8 mouse cellular contexts compared by ENCODE assay signal in genomic region chr12:85451693-85452491, GRCm38 (mm10). TPM values are rescaled to one million over a fixed set of nuclear protein-coding genes. Genes with fewer than 3 reads are reported as not detected.
DNase-seq lines count a peak whose midpoint lies in the region; ATAC-seq and TF ChIP-seq lines count a peak whose summit lies in the region.

No protein-coding gene starts in this region.

- peak overlapping the region; percentile 62 for H3K9ac ChIP-seq in heart, embryonic 11.5 days (ENCODE audit: low read depth, low read length)
- peak overlapping the region; percentile 35; the same call in 1 of the 2 replicates for H3K9ac ChIP-seq in heart, embryonic 15.5 days
- no peak overlapping the region for H3K9ac ChIP-seq in liver, embryonic 15.5 days
- peak overlapping the region; percentile 18 for H3K9ac ChIP-seq in stomach, postnatal 0 days (ENCODE audit: low read length)

- H3K9me3 ChIP-seq in heart, embryonic 11.5 days (replicated peaks; ENCODE audit: control insufficient read depth, low read length), result no peaks in the 10 kb centered on the region
- H3K9me3 ChIP-seq in heart, embryonic 15.5 days (replicated peaks), result no peaks in the 10 kb centered on the region
- no peaks in the 10 kb centered on the region for H3K9me3 ChIP-seq in liver, embryonic 15.5 days (replicated peaks)
- no peaks in the 10 kb centered on the region for H3K9me3 ChIP-seq in stomach, postnatal 0 days (ENCODE audit: control insufficient read depth, low read length)

- TF ChIP-seq EP300 in stomach, postnatal 0 days (optimal IDR thresholded peaks at IDR 0.05), result peak; percentile 21

- peaks cover 32% of the 10 kb centered on the region for H3K4me1 ChIP-seq in heart, embryonic 11.5 days (ENCODE audit: control insufficient read depth, insufficient read depth, low read length)
- H3K4me1 ChIP-seq in heart, embryonic 15.5 days (replicated peaks), result peaks cover 46% of the 10 kb centered on the region
- H3K4me1 ChIP-seq in liver, embryonic 15.5 days (replicated peaks), result peaks cover 29% of the 10 kb centered on the region
- H3K4me1 ChIP-seq in stomach, postnatal 0 days (replicated peaks; ENCODE audit: control insufficient read depth, insufficient read depth), result 0 out of 2 replicates have a peak, but pooled peaks cover 6% of the 10 kb centered on the region

- DNase-seq in heart, postnatal 25 days (ENCODE audit: low spot score), result no peak
- DNase-seq in stomach, postnatal 0 days (ENCODE audit: low spot score), result peak; percentile 96
- no peak for DNase-seq in frontal cortex, postnatal 10 days (ENCODE audit: low spot score in 2 of 2)
- no peak for DNase-seq in spleen, postnatal 4 days (ENCODE audit: low spot score in 2 of 2)
- DNase-seq in right cerebral cortex, postnatal 4 days, result no peak

- peak overlapping the region; percentile 73 for H3K27ac ChIP-seq in heart, embryonic 11.5 days (ENCODE audit: low read depth, low read length)
- H3K27ac ChIP-seq in heart, embryonic 15.5 days, result peak overlapping the region; percentile 71
- H3K27ac ChIP-seq in liver, embryonic 15.5 days (replicated peaks), result no peak overlapping the region
- peak overlapping the region; percentile 96 for H3K27ac ChIP-seq in stomach, postnatal 0 days (replicated peaks)

- TF ChIP-seq CTCF in stomach, postnatal 0 days (IDR thresholded peaks at IDR 0.05; ENCODE audit: low read depth), result no peak

- H3K36me3 ChIP-seq in heart, embryonic 11.5 days (ENCODE audit: control insufficient read depth, insufficient read depth, low read length), result no peaks in the 10 kb centered on the region
- no peaks in the 10 kb centered on the region for H3K36me3 ChIP-seq in heart, embryonic 15.5 days
- H3K36me3 ChIP-seq in liver, embryonic 15.5 days (replicated peaks), result no peaks in the 10 kb centered on the region
- no peaks in the 10 kb centered on the region for H3K36me3 ChIP-seq in stomach, postnatal 0 days (ENCODE audit: control insufficient read depth, insufficient read depth, low read length)

- 29% methylated on average over 22 of the region's 22 CpGs for WGBS in heart, embryonic 11.5 days (ENCODE audit: insufficient replicate concordance)
- 27% methylated on average over 22 of the region's 22 CpGs for WGBS in heart, embryonic 15.5 days
- whole genome bisulfite sequencing in liver, embryonic 15.5 days (ENCODE audit: insufficient replicate concordance), result 37% methylated on average over 22 of the region's 22 CpGs
- 21% methylated on average over 22 of the region's 22 CpGs for WGBS in stomach, postnatal 0 days

- H3K4me3 ChIP-seq in heart, embryonic 11.5 days (ENCODE audit: low read depth, low read length), result no peak overlapping the region
- peak overlapping the region; percentile 8; the same call in 1 of the 2 replicates for H3K4me3 ChIP-seq in heart, embryonic 15.5 days
- no peak overlapping the region for H3K4me3 ChIP-seq in liver, embryonic 15.5 days (replicated peaks)
- no peak overlapping the region for H3K4me3 ChIP-seq in stomach, postnatal 0 days (ENCODE audit: low read depth, low read length)

- intact Hi-C loops in heart, postnatal 25 days (cut with DNase I), result loop anchor here (2.0 kb wide), 2 partner anchors 15 to 35 kb away; no protein-coding TSS in a partner anchor

- H3K4me2 ChIP-seq in heart, embryonic 11.5 days, result peak overlapping the region; percentile 50
- peak overlapping the region; percentile 46 for H3K4me2 ChIP-seq in heart, embryonic 15.5 days
- H3K4me2 ChIP-seq in liver, embryonic 15.5 days, result peak overlapping the region; percentile 18; the same call in 1 of the 2 replicates
- H3K4me2 ChIP-seq in stomach, postnatal 0 days (replicated peaks; ENCODE audit: low read depth), result peak overlapping the region; percentile 28

- no peaks in the 10 kb centered on the region for H3K27me3 ChIP-seq in heart, embryonic 11.5 days (ENCODE audit: control insufficient read depth, insufficient read depth, low read length)
- no peaks in the 10 kb centered on the region for H3K27me3 ChIP-seq in heart, embryonic 15.5 days
- peaks cover 40% of the 10 kb centered on the region for H3K27me3 ChIP-seq in liver, embryonic 15.5 days
- no peaks in the 10 kb centered on the region for H3K27me3 ChIP-seq in stomach, postnatal 0 days (ENCODE audit: control insufficient read depth, insufficient read depth, low read length)

- ATAC-seq in heart, embryonic 11.5 days (replicated peaks; ENCODE audit: insufficient number of reproducible peaks, low FRiP score, low TSS enrichment), result no peak
- ATAC-seq in heart, embryonic 15.5 days (replicated peaks; ENCODE audit: insufficient number of reproducible peaks, insufficient read depth, low FRiP score, low read depth), result no peak
- ATAC-seq in liver, embryonic 15.5 days (ENCODE audit: insufficient read depth), result no peak
- ATAC-seq in stomach, postnatal 0 days (ENCODE audit: low FRiP score, low TSS enrichment), result peak; percentile 81

RNA-seq across cellular contexts. Expression of gene Fos, which starts 21.8 kb away (rescaled TPM):
- 4.5 and 6.3 TPM in 2 replicates for polyA plus RNA-seq in heart, embryonic 11.5 days (2014; fragmentation: Nextera tagmentation; extraction: Ambion mirVana)
- 1 to 10 TPM; 3.4 to 3.9 TPM for total RNA-seq in heart, postnatal 25 days (2021)
- polyA plus RNA-seq in heart, embryonic 15.5 days (2015; fragmentation: Nextera tagmentation; extraction: Ambion mirVana), result 5.4 and 5.9 TPM in 2 replicates
- 1.5 and 1.7 TPM in 2 replicates for polyA plus RNA-seq in liver, embryonic 15.5 days (2015; fragmentation: Nextera tagmentation; extraction: Ambion mirVana)
- 18.2 and 23.2 TPM in 2 replicates for polyA plus RNA-seq in stomach, postnatal 0 days (2015; fragmentation: Nextera tagmentation; extraction: Ambion mirVana)
